Mouse (Mus musculus) stomach, embryonic 14.5 days (tissue): ENCODE data around the gene Zfp706. TPM values are rescaled to one million over a fixed set of nuclear protein-coding genes. Genes with fewer than 3 reads are reported as not detected.
"Not testable (repeated sequence)": the region's sequence is repeated elsewhere in the genome, so short reads cannot be mapped to it uniquely, and the experiment has no call there.

ENCODE experiments used
- ATAC-seq: fragments of 200-750 bp; cut with Nextera tagmentation; 2 replicates; pipeline ENCODE4 v1.8.0; 2017; ENCODE audit warnings: low read depth, moderate TSS enrichment; ENCODE audit not compliant: insufficient number of reproducible peaks, insufficient read depth, low FRiP score
- H3K27ac ChIP-seq: fragments of 300-500 bp; sonication (generic); 2 replicates; pipeline ENCODE4 v1.5.1; 2014; ENCODE audit warnings: mild to moderate bottlenecking, low read length, moderate library complexity, mixed read lengths
- H3K27me3 ChIP-seq: fragments of 300-500 bp; sonication (generic); 2 replicates; pipeline ENCODE4 v1.6.1; 2014; ENCODE audit warnings: low read length, control low read depth, mixed read lengths; ENCODE audit not compliant: control insufficient read depth, insufficient read depth
- H3K36me3 ChIP-seq: fragments of 300-500 bp; sonication (generic); 2 replicates; pipeline ENCODE4 v1.6.1; 2014; ENCODE audit warnings: mild to moderate bottlenecking, control low read depth, low read length, moderate library complexity, mixed read lengths; ENCODE audit not compliant: control insufficient read depth, insufficient read depth
- H3K4me1 ChIP-seq: fragments of 300-500 bp; sonication (generic); 2 replicates; pipeline ENCODE4 v1.6.1; 2014; ENCODE audit warnings: low read length, control low read depth, mixed read lengths; ENCODE audit not compliant: control insufficient read depth, insufficient read depth
- H3K4me2 ChIP-seq: fragments of 300-500 bp; sonication (generic); replicated peaks from 2 replicates; pipeline ENCODE4 v1.6.1; 2014; ENCODE audit warnings: low read depth, low read length, control low read depth
- H3K4me3 ChIP-seq: fragments of 300-500 bp; sonication (generic); 2 replicates; pipeline ENCODE4 v1.5.1; 2014; ENCODE audit warnings: low read depth, low read length, control low read depth
- H3K9ac ChIP-seq: fragments of 300-500 bp; sonication (generic); replicated peaks from 2 replicates; pipeline ENCODE4 v1.6.1; 2014; ENCODE audit warnings: low read depth, mild to moderate bottlenecking, control low read depth, low read length, moderate library complexity, mixed read lengths
- H3K9me3 ChIP-seq: fragments of 300-500 bp; sonication (generic); 2 replicates; pipeline ENCODE4 v1.6.1; 2016; ENCODE audit warnings: low read depth, low read length, control low read depth; ENCODE audit not compliant: control insufficient read depth
- WGBS: fragments of 180-500 bp; shearing (Covaris S2); extraction: QIAGEN DNeasy Blood & Tissue Kit; methylation state at CpG from one replicate; pipeline ENCODE4 v1.1.7; 2014; 5-methylcytosine and 5-hydroxymethylcytosine counted together
- polyA plus RNA-seq: library from polyadenylated mRNA; unstranded; fragments of >200 nt; fragmentation: Nextera tagmentation; extraction: Ambion mirVana; gene quantifications from 2 replicates; pipeline ENCODE4 v1.2.1, GENCODE M21; 2014

The Zfp706 gene
- polyA plus RNA-seq, 1 experiment from 2014 or later, result 417 TPM

- H3K4me2 ChIP-seq, result peak overlapping the region; percentile 60
- H3K9me3 ChIP-seq, result no peaks in the 10 kb centered on the region
- peaks cover 18% of the 10 kb centered on the region for H3K36me3 ChIP-seq
- peak overlapping the region; percentile 84 for H3K4me3 ChIP-seq
- H3K4me1 ChIP-seq, result peaks cover 14% of the 10 kb centered on the region
- no peaks in the 10 kb centered on the region for H3K27me3 ChIP-seq
- peak overlapping the region; percentile 97 for H3K9ac ChIP-seq
- H3K27ac ChIP-seq, result peak overlapping the region; percentile 92
- no peak; the same call in 1 of the 2 replicates for ATAC-seq
- under 1% methylated on average over 47 of the region's 48 CpGs for WGBS
Observed at GRCm38 (mm10) chr15:37006475-37007164, 953 bp downstream of the Zfp706 start.

- ATAC-seq, result no peak
- H3K27me3 ChIP-seq, result no peaks in the 10 kb centered on the region
- H3K4me3 ChIP-seq, result peak overlapping the region; percentile 84
- WGBS, result 35% methylated on average over 7 of the region's 7 CpGs
- peak overlapping the region; percentile 60 for H3K4me2 ChIP-seq
- no peaks in the 10 kb centered on the region for H3K9me3 ChIP-seq
- H3K4me1 ChIP-seq, result peaks cover 14% of the 10 kb centered on the region
- H3K36me3 ChIP-seq, result peaks cover 18% of the 10 kb centered on the region
- peak overlapping the region; percentile 97 for H3K9ac ChIP-seq
- H3K27ac ChIP-seq, result peak overlapping the region; percentile 92
Observed at GRCm38 (mm10) chr15:37005793-37006474, 1.6 kb downstream of the Zfp706 start.

- WGBS, result 86% methylated on average over 5 of the region's 5 CpGs
- H3K27me3 ChIP-seq, result no peaks in the 10 kb centered on the region
- no peak overlapping the region for H3K9ac ChIP-seq
- peaks cover 23% of the 10 kb centered on the region for H3K36me3 ChIP-seq
- no peak for ATAC-seq
- 0 out of 2 replicates have a peak overlapping the region, but pooled peaks have one; percentile 84 for H3K4me3 ChIP-seq
- no peak overlapping the region for H3K27ac ChIP-seq
- peak overlapping the region; percentile 60; the same call in 1 of the 2 replicates for H3K4me2 ChIP-seq
- peaks cover 14% of the 10 kb centered on the region for H3K4me1 ChIP-seq
- H3K9me3 ChIP-seq, result no peaks in the 10 kb centered on the region
Observed at GRCm38 (mm10) chr15:37004858-37005257, 2.7 kb downstream of the Zfp706 start.

- H3K4me1 ChIP-seq, result peaks cover 11% of the 10 kb centered on the region
- no peak overlapping the region for H3K4me2 ChIP-seq
- H3K27ac ChIP-seq, result no peak overlapping the region
- 96% methylated on average over 7 of the region's 7 CpGs for WGBS
- no peak for ATAC-seq
- H3K27me3 ChIP-seq, result no peaks in the 10 kb centered on the region
- H3K9me3 ChIP-seq, result peaks cover 4% of the 10 kb centered on the region; the same call in 1 of the 2 replicates
- no peak overlapping the region for H3K9ac ChIP-seq
- no peak overlapping the region for H3K4me3 ChIP-seq
- peaks cover 49% of the 10 kb centered on the region for H3K36me3 ChIP-seq
Observed at GRCm38 (mm10) chr15:37002276-37002675, 5.3 kb downstream of the Zfp706 start.

GRCm38 (mm10) chr15:36999602-37000001, 8.0 kb downstream of the Zfp706 start:
- 45% methylated on average over 7 of the region's 7 CpGs for WGBS
- not testable (repeated sequence) for H3K27me3 ChIP-seq, H3K4me3 ChIP-seq, H3K9me3 ChIP-seq, ATAC-seq, H3K9ac ChIP-seq, H3K27ac ChIP-seq, H3K4me2 ChIP-seq, H3K4me1 ChIP-seq
- peaks cover 45% of the 10 kb centered on the region for H3K36me3 ChIP-seq

- H3K4me1 ChIP-seq, result no peaks in the 10 kb centered on the region
- no peak overlapping the region for H3K9ac ChIP-seq
- H3K27me3 ChIP-seq, result no peaks in the 10 kb centered on the region
- WGBS, result 94% methylated on average over 4 of the region's 4 CpGs
- H3K4me3 ChIP-seq, result no peak overlapping the region
- H3K36me3 ChIP-seq, result peaks cover 30% of the 10 kb centered on the region
- H3K4me2 ChIP-seq, result no peak overlapping the region
- no peak for ATAC-seq
- H3K9me3 ChIP-seq, result peaks cover 5% of the 10 kb centered on the region; the same call in 1 of the 2 replicates
- no peak overlapping the region for H3K27ac ChIP-seq
Observed at GRCm38 (mm10) chr15:36995166-36995565, 12.4 kb downstream of the Zfp706 start.

GRCm38 (mm10) chr15:36994665-36995064, 12.9 kb downstream of the Zfp706 start:
- Histone ChIP-seq H3K27ac (no peak overlapping the region), H3K9ac (no peak overlapping the region), H3K4me3 (no peak overlapping the region), H3K27me3 (no peaks in the 10 kb centered on the region), H3K36me3 (peaks cover 25% of the 10 kb centered on the region), H3K4me1 (no peaks in the 10 kb centered on the region), H3K4me2 (no peak overlapping the region), H3K9me3 (peaks cover 5% of the 10 kb centered on the region; the same call in 1 of the 2 replicates)
- no peak for ATAC-seq
- WGBS, result 73% methylated on average over 1 of the region's 1 CpGs

- no peaks in the 10 kb centered on the region for H3K4me1 ChIP-seq
- H3K4me3 ChIP-seq, result no peak overlapping the region
- no peak overlapping the region for H3K9ac ChIP-seq
- H3K4me2 ChIP-seq, result no peak overlapping the region
- no peak overlapping the region for H3K27ac ChIP-seq
- H3K9me3 ChIP-seq, result peaks cover 5% of the 10 kb centered on the region; the same call in 1 of the 2 replicates
- no peak for ATAC-seq
- H3K27me3 ChIP-seq, result no peaks in the 10 kb centered on the region
- peaks cover 14% of the 10 kb centered on the region for H3K36me3 ChIP-seq
- whole genome bisulfite sequencing, result 75% methylated on average over 8 of the region's 8 CpGs
Observed at GRCm38 (mm10) chr15:36993435-36994178, 14.0 kb downstream of the Zfp706 start.
